Mouse (Mus musculus) gastrocnemius, adult 8-10 months (tissue): Measurements from ENCODE around the gene Dnttip1. TPM values are rescaled to one million over a fixed set of nuclear protein-coding genes. Genes with fewer than 3 reads are reported as not detected.
A peak's percentile ranks its signal among the peaks of the same experiment; 100 is the strongest.

ENCODE experiments used
- DNase-seq, 2 experiments: peaks; one replicate each; pipeline ENCODE4 v3.0.0; 2022; ENCODE audit warnings: low spot score in 2 of 2
- total RNA-seq, 4 experiments: library from RNA; stranded (reverse); gene quantifications; 2 replicates each; pipeline ENCODE4 v1.2.4; 2022

Gene Dnttip1
- total RNA-seq, 4 experiments from 2014 or later = 15.6 to 21.0 (median 17.7) TPM

GRCm38 (mm10) chr2:164804533-164805331 lies 58.9 kb downstream of the Dnttip1 start, which contains the start of the genes Acot8 and Zswim3:
TSS of gene Acot8 (minus strand) at chr2:164804882.
TSS of gene Zswim3 (plus strand) at chr2:164805098.
- DNase-seq = peak; percentile 97

- DNase-seq = no peak
Measured at GRCm38 (mm10) chr2:164805332-164805718, 59.5 kb downstream of the Dnttip1 start.

DNA sequence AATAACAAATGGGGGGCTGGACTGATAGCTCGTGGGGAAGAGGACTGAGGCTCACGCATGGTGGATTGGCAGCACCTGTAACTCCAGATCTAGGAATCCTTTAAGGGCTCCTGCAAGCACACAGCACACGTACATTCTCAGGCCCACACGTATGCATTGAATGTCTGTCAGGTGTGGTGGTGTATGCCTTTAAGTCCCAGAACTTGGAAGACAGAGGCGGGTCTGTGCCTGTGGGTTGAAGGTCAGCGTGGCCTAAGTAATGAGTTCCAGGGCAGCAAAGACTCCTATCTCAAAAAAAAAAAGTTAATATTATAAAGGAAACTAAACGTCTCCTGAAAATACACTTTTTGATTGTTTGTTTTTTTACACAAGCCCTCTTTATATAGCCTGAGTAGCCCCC lies 60.8 kb downstream of the Dnttip1 start:
- DNase-seq = no peak

DNA sequence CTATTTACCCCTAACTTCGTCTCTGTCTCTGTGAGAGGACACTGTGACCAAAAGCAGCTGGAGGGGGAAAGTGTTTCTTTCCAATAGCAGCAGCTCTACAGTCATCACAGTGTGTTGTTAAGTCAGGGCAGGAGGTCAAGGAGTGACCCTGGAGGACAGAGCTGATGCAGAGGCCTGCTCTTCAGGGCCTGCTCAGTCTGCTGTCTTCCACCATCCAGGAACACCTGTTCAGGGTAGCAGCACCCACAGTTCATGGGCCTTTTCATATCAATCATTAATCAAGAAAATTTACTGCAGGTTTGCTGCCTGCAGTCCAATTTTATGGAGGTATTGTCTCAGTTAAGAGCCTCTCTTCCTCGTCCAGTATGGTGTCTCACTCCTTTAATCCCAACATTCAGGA lies 67.8 kb downstream of the Dnttip1 start:
- no peak for DNase-seq

- no peak for DNase-seq
Measured at GRCm38 (mm10) chr2:164815348-164815747, 69.6 kb downstream of the Dnttip1 start.

DNA sequence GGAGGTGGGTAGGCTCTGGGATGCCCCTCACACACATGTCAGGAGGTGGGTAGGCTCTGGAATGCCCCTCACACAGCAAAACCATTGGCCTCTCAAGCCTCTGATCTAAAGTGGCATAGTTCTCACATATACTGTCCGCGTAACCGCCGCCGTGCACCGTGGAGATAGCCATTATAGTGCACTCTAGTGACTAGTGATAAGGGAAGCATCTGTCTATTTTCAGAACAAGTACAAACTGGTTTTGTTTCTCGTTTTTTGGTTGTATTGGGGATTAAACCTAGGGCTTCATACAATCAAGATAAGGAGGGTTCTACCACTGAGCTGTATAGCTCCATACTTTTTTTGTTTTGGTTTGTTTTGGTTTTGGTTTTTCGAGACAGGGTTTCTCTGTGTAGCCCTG lies 70.0 kb downstream of the Dnttip1 start:
- no peak for DNase-seq

DNA sequence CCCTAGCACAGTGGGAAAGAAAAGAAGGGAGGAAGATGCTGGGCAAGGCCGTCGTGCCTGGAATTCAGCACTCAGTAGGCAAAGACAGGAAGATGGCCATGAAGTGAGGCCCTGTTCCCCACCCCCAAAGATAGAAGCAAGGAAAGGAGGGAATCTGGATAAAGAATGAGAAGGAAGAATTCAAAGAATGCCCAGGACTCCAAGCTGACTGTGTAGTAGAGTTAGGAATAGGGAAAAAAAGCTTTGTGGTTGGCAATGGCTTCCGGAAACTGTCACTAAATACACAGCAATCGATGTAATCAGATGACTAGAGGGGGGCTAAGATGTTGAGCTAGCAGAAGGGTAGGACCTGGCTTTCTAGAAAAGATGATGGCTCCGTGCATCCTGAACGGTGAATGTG lies 71.4 kb downstream of the Dnttip1 start:
- no peak for DNase-seq

DNA sequence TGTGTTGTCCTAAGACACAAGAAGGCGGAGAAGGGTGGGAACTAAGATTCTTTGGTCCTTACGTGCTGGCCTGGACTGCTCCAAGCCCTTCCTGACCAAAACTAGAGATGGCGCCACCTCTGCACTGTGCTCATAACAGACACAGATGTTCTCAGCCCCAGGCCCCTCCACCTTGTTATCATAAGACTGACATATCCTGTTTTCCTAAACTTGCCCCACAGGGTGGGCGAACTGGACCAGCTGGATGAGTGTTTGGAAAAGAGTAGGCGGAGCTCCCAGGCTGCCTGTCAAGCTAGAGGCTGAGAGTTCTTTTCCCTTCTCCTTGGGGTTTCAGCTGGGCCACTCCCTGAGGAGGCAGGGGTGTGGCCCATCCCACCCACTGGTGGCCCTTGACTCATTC lies 71.9 kb downstream of the Dnttip1 start:
- no peak for DNase-seq

Other genes with a start within 250 kb of the Dnttip1 start
- gene Pigt, start 248.5 kb upstream of the Dnttip1 start, total RNA-seq = 10 to 100 TPM; 27.2 to 33.2 (median 30.0) TPM
- gene Wfdc2, start 183.6 kb upstream of the Dnttip1 start, total RNA-seq = not detected
- gene Spint3, start 172.5 kb upstream of the Dnttip1 start, total RNA-seq = not detected
- not detected for gene Wfdc6a, start 160.5 kb upstream of the Dnttip1 start, total RNA-seq
- gene Eppin, start 152.4 kb upstream of the Dnttip1 start, total RNA-seq = not detected
- gene Wfdc6b, start 132.5 kb upstream of the Dnttip1 start, total RNA-seq = not detected
- gene Wfdc8, start 132.4 kb upstream of the Dnttip1 start, total RNA-seq = not detected
- gene Wfdc16, start 107.2 kb upstream of the Dnttip1 start, total RNA-seq = not detected
- not detected for gene Wfdc10, start 89.9 kb upstream of the Dnttip1 start, total RNA-seq
- not detected for gene Wfdc9, start 89.4 kb upstream of the Dnttip1 start, total RNA-seq
- gene Wfdc11, start 71.9 kb upstream of the Dnttip1 start, total RNA-seq = not detected
- not detected for gene Wfdc13, start 60.9 kb upstream of the Dnttip1 start, total RNA-seq
- not detected for gene Spint4, start 47.5 kb upstream of the Dnttip1 start, total RNA-seq
- gene Spint5, start 30.7 kb upstream of the Dnttip1 start, total RNA-seq = not detected
- not detected for gene Wfdc3, start 52 bp upstream of the Dnttip1 start, total RNA-seq
- under 1 TPM in 3 of 4 experiments, not detected in 1; 0.29 to 0.38 (median 0.38) TPM for gene Ube2c, start 23.9 kb downstream of the Dnttip1 start, total RNA-seq
- over 10,000 TPM; 10,643 to 17,408 (median 13,587) TPM for gene Tnnc2, start 34.0 kb downstream of the Dnttip1 start, total RNA-seq
- gene Snx21, start 39.8 kb downstream of the Dnttip1 start, total RNA-seq = 10 to 100 TPM; 23.5 to 24.8 (median 24.4) TPM
- 10 to 100 TPM in 1 of 4 experiments, 1 to 10 TPM in 3; 8.1 to 10.9 (median 8.4) TPM for gene Acot8, start 58.9 kb downstream of the Dnttip1 start, total RNA-seq
- 1 to 10 TPM in 3 of 4 experiments, under 1 TPM in 1; 0.90 to 1.7 (median 1.2) TPM for gene Zswim3, start 59.1 kb downstream of the Dnttip1 start, total RNA-seq
- 1 to 10 TPM; 4.7 to 5.3 (median 5.0) TPM for gene Zswim1, start 76.7 kb downstream of the Dnttip1 start, total RNA-seq
- gene Spata25, start 82.6 kb downstream of the Dnttip1 start, total RNA-seq = not detected
- gene Ctsa, start 86.9 kb downstream of the Dnttip1 start, total RNA-seq = 10 to 100 TPM; 51.1 to 55.7 (median 52.7) TPM
- 10 to 100 TPM; 39.0 to 44.4 (median 39.5) TPM for gene Neurl2, start 87.5 kb downstream of the Dnttip1 start, total RNA-seq
- 10 to 100 TPM in 2 of 4 experiments, 1 to 10 TPM in 2; 8.0 to 19.5 (median 11.9) TPM for gene Pltp, start 111.7 kb downstream of the Dnttip1 start, total RNA-seq
- 10 to 100 TPM; 24.1 to 31.0 (median 27.2) TPM for gene Pcif1, start 133.3 kb downstream of the Dnttip1 start, total RNA-seq
- gene Zfp335, start 165.8 kb downstream of the Dnttip1 start, total RNA-seq = 10 to 100 TPM in 1 of 4 experiments, 1 to 10 TPM in 3; 7.7 to 10.6 (median 8.1) TPM
- under 1 TPM; 0.15 to 0.83 (median 0.58) TPM for gene Mmp9, start 194.8 kb downstream of the Dnttip1 start, total RNA-seq
- under 1 TPM; 0.31 to 0.40 (median 0.36) TPM for gene Slc12a5, start 214.8 kb downstream of the Dnttip1 start, total RNA-seq